Mouse (Mus musculus): ENCODE measurements at regions not wholly inside any gene's neighbourhood (a gene's known extent, or its start where the extent isn't known, plus 50 kb on each side); places are given as distances from the start of the nearest gene placed in this dataset.

- peak; percentile 55 for DNase-seq (ENCODE audit: low spot score)
These were observed 158.2 kb downstream of the Flrt2 start for GRCm38 (mm10) chr12:95850144-95850803.

GRCm38 (mm10) chr12:95877661-95878060, 185.6 kb downstream of the Flrt2 start:
- no peak for DNase-seq (ENCODE audit: low spot score)

Measured in embryo, embryonic 10.5 days (tissue).